Mouse (Mus musculus) limb, embryonic 14.5 days (tissue): ENCODE measurements around the gene Tada3. TPM values are rescaled to one million over a fixed set of nuclear protein-coding genes. Genes with fewer than 3 reads are reported as not detected.

Experiments used
- ATAC-seq: fragments of 200-750 bp; cut with Nextera tagmentation; 2 replicates; pipeline ENCODE4 v1.8.0; 2017; ENCODE audit warnings: low read depth, moderate number of reproducible peaks, moderate TSS enrichment; ENCODE audit not compliant: low FRiP score
- DNase-seq: peaks from one replicate; pipeline ENCODE4 v3.0.0-alpha.2; 2015; ENCODE audit warnings: low spot score
- H3K27ac ChIP-seq: fragments of 300-500 bp; sonication (generic); replicated peaks from 2 replicates; pipeline ENCODE4 v1.5.1; 2014; ENCODE audit warnings: low read depth, mild to moderate bottlenecking, low read length, moderate library complexity, mixed read lengths
- H3K27me3 ChIP-seq: fragments of 300-500 bp; sonication (generic); 2 replicates; pipeline ENCODE4 v1.6.1; 2014; ENCODE audit warnings: low read length, mixed read lengths; ENCODE audit not compliant: control insufficient read depth, insufficient read depth
- H3K36me3 ChIP-seq: fragments of 300-500 bp; sonication (generic); 2 replicates; pipeline ENCODE4 v1.6.1; 2014; ENCODE audit warnings: mild to moderate bottlenecking, low read length, moderate library complexity, mixed read lengths; ENCODE audit not compliant: control insufficient read depth, insufficient read depth
- H3K4me1 ChIP-seq: fragments of 300-500 bp; sonication (generic); 2 replicates; pipeline ENCODE4 v1.6.1; 2014; ENCODE audit warnings: antibody characterized with exemption, low read length, mixed read lengths; ENCODE audit not compliant: control insufficient read depth, insufficient read depth
- H3K4me2 ChIP-seq: fragments of 300-500 bp; sonication (generic); replicated peaks from 2 replicates; pipeline ENCODE4 v1.6.1; 2014; ENCODE audit warnings: low read depth, mild to moderate bottlenecking, low read length, moderate library complexity; ENCODE audit not compliant: severe bottlenecking
- H3K4me3 ChIP-seq: fragments of 300-500 bp; sonication (generic); replicated peaks from 2 replicates; pipeline ENCODE4 v1.5.1; 2014; ENCODE audit warnings: low read length
- H3K9ac ChIP-seq: fragments of 300-500 bp; sonication (generic); 2 replicates; pipeline ENCODE4 v1.6.1; 2014; ENCODE audit warnings: mild to moderate bottlenecking, low read depth, low read length, moderate library complexity; ENCODE audit not compliant: severe bottlenecking
- H3K9me3 ChIP-seq: fragments of 300-500 bp; sonication (generic); 2 replicates; pipeline ENCODE4 v1.6.1; 2016; ENCODE audit warnings: low read length; ENCODE audit not compliant: control insufficient read depth
- POLR2A ChIP-seq: fragments of 200-500 bp; IDR thresholded peaks from 2 replicates; pipeline ENCODE4 v1.8.0; 2012; ENCODE audit warnings: inconsistent platforms, mild to moderate bottlenecking, moderate library complexity, borderline replicate concordance; ENCODE audit not compliant: insufficient read depth, insufficient read length; ENCODE audit errors: extremely low read depth
- WGBS: fragments of 180-500 bp; shearing (Covaris S2); extraction: QIAGEN DNeasy Blood & Tissue Kit; methylation state at CpG from one replicate; pipeline ENCODE4 v1.1.7; 2014; 5-methylcytosine and 5-hydroxymethylcytosine counted together
- polyA plus RNA-seq, 2 experiments: library from polyadenylated mRNA; depleted of rRNA in 1 of 2; stranded (reverse) in 1 of 2; unstranded in 1 of 2; fragments of >200 nt; fragmentation: Nextera tagmentation in 1 of 2; extraction: Ambion mirVana in 1 of 2; gene quantifications; 2 replicates each; pipeline versions ENCODE4 v1.2.1 to v1.2.3; 2012 to 2014

Gene Tada3
- polyA plus RNA-seq, 2 experiments, result 39.5 to 43.9 TPM

- H3K27ac ChIP-seq, result no peak overlapping the region
- H3K4me2 ChIP-seq, result peak overlapping the region; percentile 63; the same call in 1 of the 2 replicates
- H3K9me3 ChIP-seq, result no peaks in the 10 kb centered on the region
- WGBS, result 68% methylated on average over 2 of the region's 2 CpGs
- TF ChIP-seq POLR2A, result no peak
- H3K27me3 ChIP-seq, result no peaks in the 10 kb centered on the region
- DNase-seq (no peak), ATAC-seq (no peak)
- peaks cover 15% of the 10 kb centered on the region for H3K4me1 ChIP-seq
- peaks cover 11% of the 10 kb centered on the region for H3K36me3 ChIP-seq
- no peak overlapping the region for H3K4me3 ChIP-seq
- H3K9ac ChIP-seq, result peak overlapping the region; percentile 87; the same call in 1 of the 2 replicates
These were observed 33.4 kb downstream of the Tada3 start for GRCm38 (mm10) chr6:113344321-113344720.

GRCm38 (mm10) chr6:113343177-113344092, 34.2 kb downstream of the Tada3 start, which contains the start of gene Camk1:
Gene Camk1, minus strand, starts transcription at chr6:113343984.
- ATAC-seq (peak; percentile 85), DNase-seq (peak; percentile 52)
- TF ChIP-seq POLR2A, result 0 out of 2 replicates have a peak, but pooled peaks have one; percentile 51
- Histone ChIP-seq H3K4me2 (peak within 1 kb of the TSS; percentile 63), H3K36me3 (peaks cover 19% of the 10 kb centered on the region), H3K4me3 (peak within 1 kb of the TSS; percentile 63), H3K9me3 (no peaks in the 10 kb centered on the region), H3K27ac (peak within 1 kb of the TSS; percentile 33; the same call in 1 of the 2 replicates), H3K4me1 (peaks cover 15% of the 10 kb centered on the region), H3K9ac (peak within 1 kb of the TSS; percentile 87), H3K27me3 (no peaks in the 10 kb centered on the region)
- WGBS, result 26% methylated on average over 18 of the region's 32 CpGs

- ATAC-seq (no peak), DNase-seq (no peak)
- Histone ChIP-seq H3K4me2 (peak overlapping the region; percentile 63), H3K27ac (no peak overlapping the region), H3K9me3 (no peaks in the 10 kb centered on the region), H3K36me3 (peaks cover 30% of the 10 kb centered on the region), H3K4me3 (peak overlapping the region; percentile 63; the same call in 1 of the 2 replicates), H3K27me3 (no peaks in the 10 kb centered on the region), H3K4me1 (peaks cover 15% of the 10 kb centered on the region), H3K9ac (peak overlapping the region; percentile 87; the same call in 1 of the 2 replicates)
- TF ChIP-seq POLR2A, result no peak
- WGBS, result 54% methylated on average over 3 of the region's 7 CpGs
These were observed 35.4 kb downstream of the Tada3 start for GRCm38 (mm10) chr6:113342297-113342696.

GRCm38 (mm10) chr6:113341574-113341973, 36.1 kb downstream of the Tada3 start:
- DNase-seq, result no peak
- Histone ChIP-seq H3K4me2 (no peak overlapping the region), H3K9ac (no peak overlapping the region), H3K9me3 (no peaks in the 10 kb centered on the region), H3K4me3 (no peak overlapping the region), H3K36me3 (peaks cover 35% of the 10 kb centered on the region), H3K27ac (no peak overlapping the region), H3K27me3 (no peaks in the 10 kb centered on the region), H3K4me1 (peaks cover 15% of the 10 kb centered on the region)
- WGBS, result 76% methylated on average over 6 of the region's 6 CpGs
- ATAC-seq, result no peak
- TF ChIP-seq POLR2A, result no peak

- Histone ChIP-seq H3K4me3 (no peak overlapping the region), H3K9me3 (no peaks in the 10 kb centered on the region), H3K4me2 (no peak overlapping the region), H3K27me3 (no peaks in the 10 kb centered on the region), H3K36me3 (peaks cover 76% of the 10 kb centered on the region), H3K27ac (no peak overlapping the region), H3K9ac (no peak overlapping the region), H3K4me1 (peaks cover 4% of the 10 kb centered on the region; the same call in 1 of the 2 replicates)
- DNase-seq (no peak), ATAC-seq (no peak)
- no peak for TF ChIP-seq POLR2A
- WGBS, result 72% methylated on average over 8 of the region's 8 CpGs
These were observed 40.6 kb downstream of the Tada3 start for GRCm38 (mm10) chr6:113336852-113337620.
